Mouse (Mus musculus) limb, embryonic 14.5 days (tissue): ENCODE results near the gene Slc51a. TPM values are rescaled to one million over a fixed set of nuclear protein-coding genes. Genes with fewer than 3 reads are reported as not detected.
"Not testable (repeated sequence)": the region's sequence is repeated elsewhere in the genome, so short reads cannot be mapped to it uniquely, and the experiment has no call there.

ENCODE experiments used
- ATAC-seq: fragments of 200-750 bp; cut with Nextera tagmentation; 2 replicates; pipeline ENCODE4 v1.8.0; 2017; ENCODE audit warnings: low read depth, moderate number of reproducible peaks, moderate TSS enrichment; ENCODE audit not compliant: low FRiP score
- DNase-seq: peaks from one replicate; pipeline ENCODE4 v3.0.0-alpha.2; 2015; ENCODE audit warnings: low spot score
- H3K27ac ChIP-seq: fragments of 300-500 bp; sonication (generic); replicated peaks from 2 replicates; pipeline ENCODE4 v1.5.1; 2014; ENCODE audit warnings: low read depth, mild to moderate bottlenecking, low read length, moderate library complexity, mixed read lengths
- H3K27me3 ChIP-seq: fragments of 300-500 bp; sonication (generic); 2 replicates; pipeline ENCODE4 v1.6.1; 2014; ENCODE audit warnings: low read length, mixed read lengths; ENCODE audit not compliant: control insufficient read depth, insufficient read depth
- H3K36me3 ChIP-seq: fragments of 300-500 bp; sonication (generic); 2 replicates; pipeline ENCODE4 v1.6.1; 2014; ENCODE audit warnings: mild to moderate bottlenecking, low read length, moderate library complexity, mixed read lengths; ENCODE audit not compliant: control insufficient read depth, insufficient read depth
- H3K4me1 ChIP-seq: fragments of 300-500 bp; sonication (generic); 2 replicates; pipeline ENCODE4 v1.6.1; 2014; ENCODE audit warnings: antibody characterized with exemption, low read length, mixed read lengths; ENCODE audit not compliant: control insufficient read depth, insufficient read depth
- H3K4me2 ChIP-seq: fragments of 300-500 bp; sonication (generic); replicated peaks from 2 replicates; pipeline ENCODE4 v1.6.1; 2014; ENCODE audit warnings: low read depth, mild to moderate bottlenecking, low read length, moderate library complexity; ENCODE audit not compliant: severe bottlenecking
- H3K4me3 ChIP-seq: fragments of 300-500 bp; sonication (generic); replicated peaks from 2 replicates; pipeline ENCODE4 v1.5.1; 2014; ENCODE audit warnings: low read length
- H3K9ac ChIP-seq: fragments of 300-500 bp; sonication (generic); 2 replicates; pipeline ENCODE4 v1.6.1; 2014; ENCODE audit warnings: mild to moderate bottlenecking, low read depth, low read length, moderate library complexity; ENCODE audit not compliant: severe bottlenecking
- H3K9me3 ChIP-seq: fragments of 300-500 bp; sonication (generic); 2 replicates; pipeline ENCODE4 v1.6.1; 2016; ENCODE audit warnings: low read length; ENCODE audit not compliant: control insufficient read depth
- POLR2A ChIP-seq: fragments of 200-500 bp; IDR thresholded peaks from 2 replicates; pipeline ENCODE4 v1.8.0; 2012; ENCODE audit warnings: inconsistent platforms, mild to moderate bottlenecking, moderate library complexity, borderline replicate concordance; ENCODE audit not compliant: insufficient read depth, insufficient read length; ENCODE audit errors: extremely low read depth
- WGBS: fragments of 180-500 bp; shearing (Covaris S2); extraction: QIAGEN DNeasy Blood & Tissue Kit; methylation state at CpG from one replicate; pipeline ENCODE4 v1.1.7; 2014; 5-methylcytosine and 5-hydroxymethylcytosine counted together
- polyA plus RNA-seq, 2 experiments: library from polyadenylated mRNA; depleted of rRNA in 1 of 2; stranded (reverse) in 1 of 2; unstranded in 1 of 2; fragments of >200 nt; fragmentation: Nextera tagmentation in 1 of 2; extraction: Ambion mirVana in 1 of 2; gene quantifications; 2 replicates each; pipeline versions ENCODE4 v1.2.1 to v1.2.3; 2012 to 2014

Gene Slc51a
- polyA plus RNA-seq, 2 experiments, result 0.10 to 0.30 TPM

GRCm38 (mm10) chr16:32499430-32500037 lies 11.9 kb upstream of the Slc51a start:
- peak; percentile 85 for ATAC-seq
- WGBS, result 10% methylated on average over 22 of the region's 22 CpGs

GRCm38 (mm10) chr16:32498996-32499395 lies 11.3 kb upstream of the Slc51a start:
- Histone ChIP-seq H3K4me2 (no peak overlapping the region), H3K27me3 (no peaks in the 10 kb centered on the region), H3K36me3 (no peaks in the 10 kb centered on the region), H3K4me1 (peaks cover 7% of the 10 kb centered on the region; the same call in 1 of the 2 replicates), H3K4me3 (no peak overlapping the region), H3K27ac (no peak overlapping the region), H3K9me3 (no peaks in the 10 kb centered on the region), H3K9ac (no peak overlapping the region)
- DNase-seq (no peak), ATAC-seq (no peak)
- no peak for TF ChIP-seq POLR2A
- 69% methylated on average over 13 of the region's 13 CpGs for WGBS

More at GRCm38 (mm10) chr16:32499430-32500037, 11.9 kb upstream of the Slc51a start:
- H3K4me3 ChIP-seq, result peak overlapping the region; percentile 29
- peak; percentile 81 for DNase-seq
- no peak for TF ChIP-seq POLR2A
- H3K27ac ChIP-seq, result no peak overlapping the region
- H3K4me2 ChIP-seq, result peak overlapping the region; percentile 52
- H3K36me3 ChIP-seq, result no peaks in the 10 kb centered on the region
- no peaks in the 10 kb centered on the region for H3K27me3 ChIP-seq
- H3K4me1 ChIP-seq, result peaks cover 7% of the 10 kb centered on the region; the same call in 1 of the 2 replicates
- H3K9ac ChIP-seq, result peak overlapping the region; percentile 44
- no peaks in the 10 kb centered on the region for H3K9me3 ChIP-seq

- DNase-seq (no peak), ATAC-seq (no peak)
- no peak for TF ChIP-seq POLR2A
- Histone ChIP-seq H3K4me2 (no peak within 1 kb of the TSS), H3K4me1 (peaks cover 7% of the 10 kb centered on the region; the same call in 1 of the 2 replicates), H3K4me3 (no peak within 1 kb of the TSS), H3K36me3 (no peaks in the 10 kb centered on the region), H3K27ac (no peak within 1 kb of the TSS), H3K9ac (no peak within 1 kb of the TSS), H3K9me3 (no peaks in the 10 kb centered on the region), H3K27me3 (no peaks in the 10 kb centered on the region)
- 55% methylated on average over 3 of the region's 3 CpGs for WGBS
These were observed 8.3 kb upstream of the Slc51a start, which contains the start of gene Zdhhc19 for GRCm38 (mm10) chr16:32495965-32496364. Gene Zdhhc19, plus strand, starts transcription at chr16:32496265.

- not testable (repeated sequence) for ATAC-seq, H3K9me3 ChIP-seq, DNase-seq, H3K36me3 ChIP-seq, H3K27ac ChIP-seq, H3K4me3 ChIP-seq, H3K9ac ChIP-seq, H3K4me2 ChIP-seq, H3K27me3 ChIP-seq, H3K4me1 ChIP-seq
- WGBS, result 57% methylated on average over 6 of the region's 6 CpGs
These were observed 6.7 kb upstream of the Slc51a start for GRCm38 (mm10) chr16:32494371-32494770.

DNA sequence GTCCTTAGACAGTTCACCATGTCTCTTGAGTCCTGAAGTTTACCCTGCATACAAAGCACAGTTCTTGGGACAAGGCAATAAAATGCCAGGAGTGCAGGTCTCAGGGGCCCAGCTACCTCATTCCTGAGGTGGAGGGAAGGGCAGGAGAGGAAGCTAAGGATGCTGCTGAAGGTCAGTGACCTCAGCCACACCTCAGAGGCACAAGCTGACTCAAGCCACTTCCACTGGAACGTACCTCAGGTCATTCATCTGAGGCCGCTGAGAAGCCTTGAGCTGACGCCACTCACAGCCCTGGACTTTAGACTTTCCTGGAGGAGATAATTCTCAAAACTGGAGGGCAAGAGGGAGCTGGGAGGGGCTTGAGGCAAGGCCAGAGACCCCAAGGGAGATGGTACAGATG lies 1.3 kb upstream of the Slc51a start:
- no peak for TF ChIP-seq POLR2A
- DNase-seq (no peak), ATAC-seq (no peak)
- Histone ChIP-seq H3K27me3 (no peaks in the 10 kb centered on the region), H3K4me3 (no peak overlapping the region), H3K4me1 (no peaks in the 10 kb centered on the region), H3K4me2 (no peak overlapping the region), H3K9ac (no peak overlapping the region), H3K27ac (no peak overlapping the region), H3K9me3 (no peaks in the 10 kb centered on the region), H3K36me3 (no peaks in the 10 kb centered on the region)
- WGBS, result 92% methylated on average over 3 of the region's 3 CpGs
